Comparison of ENCODE assay signal across 9 mouse cellular contexts in genomic region chr11:60189501-60190040, GRCm38 (mm10). TPM values are rescaled to one million over a fixed set of nuclear protein-coding genes. Genes with fewer than 3 reads are reported as not detected.
DNase-seq lines count a peak whose midpoint lies in the region; ATAC-seq and TF ChIP-seq lines count a peak whose summit lies in the region.
"Had no signal": no experiment of that assay in that cellular context is flagged by ENCODE, and none has a peak within 500 bp of the region (broad histone marks: within the 10 kb centered on the region; RNA-seq: fewer than 3 reads in every experiment).

No protein-coding gene starts in this region.

- intact Hi-C loops in heart, postnatal 14 days (cut with DNase I) = no loop called here

- TF ChIP-seq CTCF in kidney, postnatal 0 days (IDR thresholded peaks at IDR 0.05; ENCODE audit: low read depth) = no peak

- H3K4me1 ChIP-seq in kidney, postnatal 0 days (replicated peaks; ENCODE audit: insufficient read depth, low read length) = peaks cover 7% of the 10 kb centered on the region; the same call in 1 of the 2 replicates

- H3K4me3 ChIP-seq in kidney, postnatal 0 days (replicated peaks; ENCODE audit: low read depth, low read length) = no peak overlapping the region

- WGBS in kidney, postnatal 0 days = 63% methylated on average over 21 of the region's 21 CpGs

- no peaks in the 10 kb centered on the region for H3K9me3 ChIP-seq in kidney, postnatal 0 days (replicated peaks; ENCODE audit: low read length)

- no peak overlapping the region for H3K9ac ChIP-seq in kidney, postnatal 0 days (ENCODE audit: low read depth, low read length)

- H3K27ac ChIP-seq in kidney, postnatal 0 days = peak overlapping the region; percentile 54; the same call in 1 of the 2 replicates

- peaks cover 60% of the 10 kb centered on the region for H3K36me3 ChIP-seq in kidney, postnatal 0 days (ENCODE audit: insufficient read depth, low read length)

- peak; percentile 57 for DNase-seq in kidney, postnatal 0 days (ENCODE audit: low spot score)
- DNase-seq in kidney, postnatal 36 days = no peak
- peak; percentile 27 for DNase-seq in urinary bladder, adult 2 months (ENCODE audit: low spot score)
- DNase-seq in urinary bladder, postnatal 14 days (ENCODE audit: low spot score) = no peak
- DNase-seq in heart, postnatal 14 days = peak; percentile 66
- no peak for DNase-seq in retina, postnatal 1 day
- DNase-seq: gastrocnemius, postnatal 25 days had no signal

- no peaks in the 10 kb centered on the region for H3K27me3 ChIP-seq in kidney, postnatal 0 days (ENCODE audit: insufficient read depth, low read length)

- H3K4me2 ChIP-seq in kidney, postnatal 0 days (ENCODE audit: low read length) = no peak overlapping the region

- no peak for ATAC-seq in kidney, postnatal 0 days (replicated peaks; ENCODE audit: low FRiP score, low read depth)
- no peak for ATAC-seq in megakaryocyte-erythroid progenitor cell, adult 5-6 weeks (replicated peaks; ENCODE audit: low FRiP score, low TSS enrichment, poor library complexity, severe bottlenecking)
- ATAC-seq: midbrain, embryonic 16.5 days had no signal

RNA-seq across cellular contexts. Expression of gene Srebf1, which starts 32.8 kb away (rescaled TPM):
- 44.4 and 50.6 TPM in 2 replicates for polyA plus RNA-seq in kidney, postnatal 0 days (2015; fragmentation: Nextera tagmentation; extraction: Ambion mirVana)
- polyA plus RNA-seq in urinary bladder, adult 2 months (2012; rRNA removed) = 157 and 168 TPM in 2 replicates
- total RNA-seq in heart, postnatal 14 days (2021) = 10 to 100 TPM; 29.0 to 32.0 TPM
- 73.1 and 92.3 TPM in 2 replicates for total RNA-seq in megakaryocyte-erythroid progenitor cell, adult 5-6 weeks (2014; fragmentation: Nextera tagmentation)
- total RNA-seq in megakaryocyte-erythroid progenitor cell, adult 5-6 weeks (2017) = 32.3 and 80.9 TPM in 2 replicates

Comparison
In these comparisons a context has a peak if more than half of its experiments do, and no peak if none do; other contexts are left out.
1. DNase-seq: peak in kidney, postnatal 0 days (single experiment), urinary bladder, adult 2 months (single experiment) and heart, postnatal 14 days (2 of 2); none in kidney, postnatal 36 days (0 of 2), urinary bladder, postnatal 14 days (single experiment) and retina, postnatal 1 day (single experiment).